Mouse (Mus musculus) limb, embryonic 10.5 days (tissue): ENCODE measurements around the gene Cmtm5. TPM values are rescaled to one million over a fixed set of nuclear protein-coding genes. Genes with fewer than 3 reads are reported as not detected.

Experiments used
- DNase-seq: peaks from one replicate; pipeline ENCODE4 v3.0.0-alpha.2; 2017; ENCODE audit warnings: low spot score
- H3K27ac ChIP-seq: fragments of 300-500 bp; sonication (generic); 2 replicates; pipeline ENCODE4 v1.5.1; 2016; ENCODE audit warnings: mild to moderate bottlenecking
- H3K27me3 ChIP-seq: fragments of 300-500 bp; sonication (generic); 2 replicates; pipeline ENCODE4 v1.6.1; 2016; ENCODE audit warnings: low read depth, mild to moderate bottlenecking; ENCODE audit not compliant: poor library complexity, severe bottlenecking
- H3K36me3 ChIP-seq: fragments of 300-500 bp; sonication (generic); 2 replicates; pipeline ENCODE4 v1.6.1; 2016; ENCODE audit warnings: mild to moderate bottlenecking, moderate library complexity
- H3K4me1 ChIP-seq: fragments of 300-500 bp; sonication (generic); 2 replicates; pipeline ENCODE4 v1.6.1; 2016
- H3K4me3 ChIP-seq: fragments of 300-500 bp; sonication (generic); 2 replicates; pipeline ENCODE4 v1.5.1; 2016; ENCODE audit warnings: mild to moderate bottlenecking, moderate library complexity
- H3K9me3 ChIP-seq: fragments of 300-500 bp; sonication (generic); replicated peaks from 2 replicates; pipeline ENCODE4 v1.6.1; 2016; ENCODE audit warnings: mild to moderate bottlenecking
- WGBS: fragments of 180-500 bp; shearing (Covaris S2); methylation state at CpG from one replicate; pipeline ENCODE4 v1.1.7; 2016; 5-methylcytosine and 5-hydroxymethylcytosine counted together
- polyA plus RNA-seq: library from polyadenylated mRNA; unstranded; fragments of >200 nt; fragmentation: Nextera tagmentation; extraction: Ambion mirVana; gene quantifications from 2 replicates; pipeline ENCODE4 v1.2.1, GENCODE M21; 2016

Gene Cmtm5
- polyA plus RNA-seq, 1 experiment from 2014 or later = 1.2 TPM

GRCm38 (mm10) chr14:54920076-54920685 lies 15.9 kb upstream of the Cmtm5 start:
- H3K27ac ChIP-seq = no peak overlapping the region
- H3K4me1 ChIP-seq = peaks cover 20% of the 10 kb centered on the region
- DNase-seq = no peak
- peaks cover 80% of the 10 kb centered on the region for H3K36me3 ChIP-seq
- 93% methylated on average over 16 of the region's 16 CpGs for WGBS
- peaks cover 16% of the 10 kb centered on the region for H3K9me3 ChIP-seq
- no peaks in the 10 kb centered on the region for H3K27me3 ChIP-seq
- H3K4me3 ChIP-seq = no peak overlapping the region

GRCm38 (mm10) chr14:54924641-54925348 lies 11.3 kb upstream of the Cmtm5 start:
- peak overlapping the region; percentile 99 for H3K27ac ChIP-seq
- WGBS = 12% methylated on average over 7 of the region's 7 CpGs
- peaks cover 4% of the 10 kb centered on the region; the same call in 1 of the 2 replicates for H3K27me3 ChIP-seq
- DNase-seq = peak; percentile 65
- H3K4me3 ChIP-seq = peak overlapping the region; percentile 71
- H3K9me3 ChIP-seq = peaks cover 16% of the 10 kb centered on the region
- H3K4me1 ChIP-seq = peaks cover 51% of the 10 kb centered on the region
- H3K36me3 ChIP-seq = peaks cover 36% of the 10 kb centered on the region

- DNase-seq = peak; percentile 80
- Histone ChIP-seq H3K4me1 (peaks cover 58% of the 10 kb centered on the region), H3K36me3 (peaks cover 27% of the 10 kb centered on the region), H3K27me3 (peaks cover 4% of the 10 kb centered on the region; the same call in 1 of the 2 replicates), H3K4me3 (peak within 1 kb of the TSS; percentile 71), H3K27ac (peak within 1 kb of the TSS; percentile 99), H3K9me3 (peaks cover 15% of the 10 kb centered on the region)
- 1% methylated on average over 57 of the region's 57 CpGs for WGBS
These were observed 10.4 kb upstream of the Cmtm5 start, which contains the start of gene Efs for GRCm38 (mm10) chr14:54925349-54926342. Efs (minus strand) TSS chr14:54926126.

- under 1% methylated on average over 57 of the region's 58 CpGs for WGBS
- peak overlapping the region; percentile 99 for H3K27ac ChIP-seq
- H3K4me1 ChIP-seq = peaks cover 59% of the 10 kb centered on the region
- H3K4me3 ChIP-seq = peak overlapping the region; percentile 71
- peaks cover 4% of the 10 kb centered on the region; the same call in 1 of the 2 replicates for H3K27me3 ChIP-seq
- H3K9me3 ChIP-seq = peaks cover 5% of the 10 kb centered on the region; the same call in 1 of the 2 replicates
- DNase-seq = peak; percentile 90
- peaks cover 18% of the 10 kb centered on the region for H3K36me3 ChIP-seq
These were observed 9.5 kb upstream of the Cmtm5 start for GRCm38 (mm10) chr14:54926401-54927158.

GRCm38 (mm10) chr14:54927296-54927695 lies 8.8 kb upstream of the Cmtm5 start:
- Histone ChIP-seq H3K4me1 (peaks cover 59% of the 10 kb centered on the region), H3K27ac (peak overlapping the region; percentile 99), H3K4me3 (peak overlapping the region; percentile 71), H3K36me3 (peaks cover 11% of the 10 kb centered on the region), H3K27me3 (peaks cover 4% of the 10 kb centered on the region; the same call in 1 of the 2 replicates), H3K9me3 (no peaks in the 10 kb centered on the region)
- 3% methylated on average over 7 of the region's 7 CpGs for WGBS
- no peak for DNase-seq

GRCm38 (mm10) chr14:54929801-54930200 lies 6.3 kb upstream of the Cmtm5 start:
- 80% methylated on average over 5 of the region's 5 CpGs for WGBS
- DNase-seq = no peak
- peak overlapping the region; percentile 42; the same call in 1 of the 2 replicates for H3K27ac ChIP-seq
- H3K36me3 ChIP-seq = no peaks in the 10 kb centered on the region
- peaks cover 4% of the 10 kb centered on the region; the same call in 1 of the 2 replicates for H3K27me3 ChIP-seq
- no peaks in the 10 kb centered on the region for H3K9me3 ChIP-seq
- peaks cover 57% of the 10 kb centered on the region for H3K4me1 ChIP-seq
- no peak overlapping the region for H3K4me3 ChIP-seq

GRCm38 (mm10) chr14:54930431-54930830 lies 5.6 kb upstream of the Cmtm5 start:
- H3K4me1 ChIP-seq = peaks cover 51% of the 10 kb centered on the region

GRCm38 (mm10) chr14:54932645-54933150 lies 3.4 kb upstream of the Cmtm5 start, which contains the start of gene Il25:
Il25 (plus strand) TSS chr14:54932695.
- no peaks in the 10 kb centered on the region for H3K36me3 ChIP-seq
- no peaks in the 10 kb centered on the region for H3K9me3 ChIP-seq
- DNase-seq = no peak
- 0 out of 2 replicates have a peak within 1 kb of the TSS, but pooled peaks have one; percentile 42 for H3K27ac ChIP-seq
- peaks cover 8% of the 10 kb centered on the region; the same call in 1 of the 2 replicates for H3K27me3 ChIP-seq
- peaks cover 41% of the 10 kb centered on the region for H3K4me1 ChIP-seq
- H3K4me3 ChIP-seq = no peak within 1 kb of the TSS
- WGBS = 37% methylated on average over 6 of the region's 6 CpGs

More at GRCm38 (mm10) chr14:54930431-54930830, 5.6 kb upstream of the Cmtm5 start:
- Histone ChIP-seq H3K4me3 (no peak overlapping the region), H3K27ac (peak overlapping the region; percentile 42; the same call in 1 of the 2 replicates), H3K9me3 (no peaks in the 10 kb centered on the region), H3K36me3 (no peaks in the 10 kb centered on the region), H3K27me3 (peaks cover 4% of the 10 kb centered on the region; the same call in 1 of the 2 replicates)
- no peak for DNase-seq
- 21% methylated on average over 2 of the region's 2 CpGs for WGBS

GRCm38 (mm10) chr14:54936831-54937160 lies 735 bp downstream of the Cmtm5 start:
- Histone ChIP-seq H3K27ac (peak overlapping the region; percentile 54), H3K9me3 (no peaks in the 10 kb centered on the region), H3K4me1 (peaks cover 31% of the 10 kb centered on the region), H3K4me3 (no peak overlapping the region), H3K36me3 (no peaks in the 10 kb centered on the region), H3K27me3 (0 out of 2 replicates have a peak, but pooled peaks cover 4% of the 10 kb centered on the region)
- WGBS = 70% methylated on average over 6 of the region's 6 CpGs
- no peak for DNase-seq

GRCm38 (mm10) chr14:54937361-54938182 lies 1.5 kb downstream of the Cmtm5 start:
- DNase-seq = no peak
- 91% methylated on average over 16 of the region's 16 CpGs for WGBS
- Histone ChIP-seq H3K27me3 (0 out of 2 replicates have a peak, but pooled peaks cover 4% of the 10 kb centered on the region), H3K4me3 (no peak overlapping the region), H3K27ac (no peak overlapping the region), H3K36me3 (no peaks in the 10 kb centered on the region), H3K9me3 (no peaks in the 10 kb centered on the region), H3K4me1 (peaks cover 30% of the 10 kb centered on the region)
